Comparison of ENCODE assay signal across 10 mouse cellular contexts in the genomic region with DNA sequence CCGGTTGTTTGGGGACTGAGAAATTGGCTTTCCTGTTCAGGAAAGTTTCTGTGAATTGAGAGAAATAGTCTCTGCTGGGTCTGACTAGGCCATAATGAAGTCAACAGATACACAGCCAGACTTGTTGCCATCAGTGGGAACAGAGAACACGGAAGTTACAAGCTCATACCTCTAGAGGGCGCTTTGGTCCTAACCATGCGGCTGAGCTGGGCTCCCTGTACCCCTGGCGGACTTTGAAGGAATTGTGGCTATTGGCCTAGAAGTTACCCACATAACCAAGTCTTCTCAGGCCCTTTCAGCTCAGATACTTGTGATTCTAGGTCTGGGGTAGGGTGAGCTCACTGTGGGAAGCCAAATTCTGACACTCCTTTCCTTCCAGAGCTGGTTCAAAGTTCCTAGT. TPM values are rescaled to one million over a fixed set of nuclear protein-coding genes. Genes with fewer than 3 reads are reported as not detected.
DNase-seq lines count a peak whose midpoint lies in the region; ATAC-seq lines count a peak whose summit lies in the region.
"Had no signal": no experiment of that assay in that cellular context is flagged by ENCODE, and none has a peak within 500 bp of the region (broad histone marks: within the 10 kb centered on the region; RNA-seq: fewer than 3 reads in every experiment).

No protein-coding gene starts in this region.

- H3K9ac ChIP-seq in hindbrain, embryonic 14.5 days: no peak overlapping the region
- no peak overlapping the region for H3K9ac ChIP-seq in hindbrain, embryonic 16.5 days (ENCODE audit: low read depth, low read length)
- H3K9ac ChIP-seq: embryonic facial prominence, embryonic 13.5 days had no signal

- H3K9me3 ChIP-seq in hindbrain, embryonic 14.5 days (ENCODE audit: control insufficient read depth, low read length): no peaks in the 10 kb centered on the region
- no peaks in the 10 kb centered on the region for H3K9me3 ChIP-seq in hindbrain, embryonic 16.5 days (ENCODE audit: control insufficient read depth, low read length)
- H3K9me3 ChIP-seq: embryonic facial prominence, embryonic 13.5 days had no signal

- ATAC-seq in hindbrain, embryonic 14.5 days (ENCODE audit: low FRiP score): no peak
- no peak for ATAC-seq in hindbrain, embryonic 16.5 days
- ATAC-seq in megakaryocyte-erythroid progenitor cell, adult 5-6 weeks (replicated peaks; ENCODE audit: low FRiP score, low TSS enrichment, poor library complexity, severe bottlenecking): peak; percentile 88

- intact Hi-C loops in heart, postnatal 14 days (cut with DNase I): loop anchor here (1.0 to 5.0 kb wide), 3 partner anchors 75 to 250 kb away; no protein-coding TSS in a partner anchor

- H3K27me3 ChIP-seq in hindbrain, embryonic 14.5 days (ENCODE audit: control insufficient read depth, insufficient read depth, low read length): no peaks in the 10 kb centered on the region
- no peaks in the 10 kb centered on the region for H3K27me3 ChIP-seq in hindbrain, embryonic 16.5 days (replicated peaks; ENCODE audit: control insufficient read depth, insufficient read depth, low read length)
- H3K27me3 ChIP-seq: embryonic facial prominence, embryonic 13.5 days had no signal

- H3K36me3 ChIP-seq in hindbrain, embryonic 14.5 days (replicated peaks; ENCODE audit: control insufficient read depth, insufficient read depth): no peaks in the 10 kb centered on the region
- no peaks in the 10 kb centered on the region for H3K36me3 ChIP-seq in hindbrain, embryonic 16.5 days (ENCODE audit: control insufficient read depth, insufficient read depth, low read length)
- H3K36me3 ChIP-seq: embryonic facial prominence, embryonic 13.5 days had no signal

- 6% methylated on average over 5 of the region's 5 CpGs for WGBS in hindbrain, embryonic 14.5 days
- WGBS in hindbrain, embryonic 16.5 days: 5% methylated on average over 5 of the region's 5 CpGs

- no peaks in the 10 kb centered on the region for H3K4me1 ChIP-seq in hindbrain, embryonic 14.5 days (replicated peaks; ENCODE audit: control insufficient read depth, insufficient read depth, low read length)
- no peaks in the 10 kb centered on the region for H3K4me1 ChIP-seq in hindbrain, embryonic 16.5 days (ENCODE audit: control insufficient read depth, insufficient read depth, low read depth, low read length)
- H3K4me1 ChIP-seq: embryonic facial prominence, embryonic 13.5 days had no signal

- H3K4me3 ChIP-seq in hindbrain, embryonic 14.5 days (replicated peaks; ENCODE audit: low read length): no peak overlapping the region
- H3K4me3 ChIP-seq in hindbrain, embryonic 16.5 days (ENCODE audit: low read length): no peak overlapping the region
- H3K4me3 ChIP-seq: embryonic facial prominence, embryonic 13.5 days had no signal

- H3K27ac ChIP-seq in hindbrain, embryonic 14.5 days: no peak overlapping the region
- no peak overlapping the region for H3K27ac ChIP-seq in hindbrain, embryonic 16.5 days (ENCODE audit: low read depth, low read length)
- H3K27ac ChIP-seq: embryonic facial prominence, embryonic 13.5 days had no signal

- peak; percentile 76 for DNase-seq in hindbrain, embryonic 14.5 days (ENCODE audit: low spot score)
- peak; percentile 84 for DNase-seq in adrenal gland, postnatal 10 days
- DNase-seq in embryo, embryonic 11.5 days (ENCODE audit: low read depth, low spot score): peak; percentile 68
- peak; percentile 73 to 86 for DNase-seq in heart, postnatal 14 days
- peak; percentile 68 to 75 for DNase-seq in left cerebral cortex, adult 18-20 months (ENCODE audit: low spot score in 2 of 2)
- DNase-seq in spleen, postnatal 14 days (ENCODE audit: low spot score in 2 of 2): peak; percentile 44 to 73

- H3K4me2 ChIP-seq in hindbrain, embryonic 14.5 days (replicated peaks): no peak overlapping the region
- no peak overlapping the region for H3K4me2 ChIP-seq in hindbrain, embryonic 16.5 days (ENCODE audit: low read length)
- H3K4me2 ChIP-seq: embryonic facial prominence, embryonic 13.5 days had no signal

RNA-seq across cellular contexts. Expression of a gene that starts 6.9 kb away (rescaled TPM):
- not detected in 2 replicates for polyA plus RNA-seq in hindbrain, embryonic 14.5 days (2014; fragmentation: Nextera tagmentation; extraction: Ambion mirVana)
- not detected in 2 replicates for polyA plus RNA-seq in hindbrain, embryonic 16.5 days (2015; fragmentation: Nextera tagmentation; extraction: Ambion mirVana)
- total RNA-seq in adrenal gland, postnatal 10 days (2021): 10 to 100 TPM in 1 of 2 experiments, 1 to 10 TPM in 1; 7.5 to 10.3 TPM
- total RNA-seq in heart, postnatal 14 days (2021): 1 to 10 TPM; 3.0 to 5.2 TPM
- under 1 TPM; 0.37 to 0.79 TPM for total RNA-seq in left cerebral cortex, adult 18-20 months (2021)
- total RNA-seq in megakaryocyte-erythroid progenitor cell, adult 5-6 weeks (2014; fragmentation: Nextera tagmentation): not detected in 2 replicates
- total RNA-seq in megakaryocyte-erythroid progenitor cell, adult 5-6 weeks (2017): not detected in 2 replicates

RNA-seq across cellular contexts. Expression of a gene that starts 21.8 kb away (rescaled TPM):
- polyA plus RNA-seq in hindbrain, embryonic 14.5 days (2014; fragmentation: Nextera tagmentation; extraction: Ambion mirVana): 1.1 and 1.7 TPM in 2 replicates
- 1.0 and 1.3 TPM in 2 replicates for polyA plus RNA-seq in hindbrain, embryonic 16.5 days (2015; fragmentation: Nextera tagmentation; extraction: Ambion mirVana)
- 10 to 100 TPM; 14.8 to 15.6 TPM for total RNA-seq in adrenal gland, postnatal 10 days (2021)
- total RNA-seq in heart, postnatal 14 days (2021): 1 to 10 TPM; 1.6 to 1.8 TPM
- total RNA-seq in left cerebral cortex, adult 18-20 months (2021): under 1 TPM in 1 of 2 experiments, not detected in 1; 0.72 TPM
- 126 TPM in 1 of 2 replicates, not detected in the other for total RNA-seq in megakaryocyte-erythroid progenitor cell, adult 5-6 weeks (2014; fragmentation: Nextera tagmentation)
- total RNA-seq in megakaryocyte-erythroid progenitor cell, adult 5-6 weeks (2017): 5.8 and 33.5 TPM in 2 replicates

RNA-seq across cellular contexts. Expression of a gene that starts 45.9 kb away (rescaled TPM):
- 0.86 and 1.0 TPM in 2 replicates for polyA plus RNA-seq in hindbrain, embryonic 14.5 days (2014; fragmentation: Nextera tagmentation; extraction: Ambion mirVana)
- polyA plus RNA-seq in hindbrain, embryonic 16.5 days (2015; fragmentation: Nextera tagmentation; extraction: Ambion mirVana): 1.1 and 1.2 TPM in 2 replicates
- 1 to 10 TPM; 2.2 to 5.4 TPM for total RNA-seq in adrenal gland, postnatal 10 days (2021)
- total RNA-seq in heart, postnatal 14 days (2021): 10 to 100 TPM; 68.5 to 71.5 TPM
- 1 to 10 TPM in 1 of 2 experiments, under 1 TPM in 1; 0.88 to 1.2 TPM for total RNA-seq in left cerebral cortex, adult 18-20 months (2021)
- 1.2 TPM in 1 of 2 replicates, not detected in the other for total RNA-seq in megakaryocyte-erythroid progenitor cell, adult 5-6 weeks (2014; fragmentation: Nextera tagmentation)
- 0.72 TPM in 1 of 2 replicates, not detected in the other for total RNA-seq in megakaryocyte-erythroid progenitor cell, adult 5-6 weeks (2017)

RNA-seq across cellular contexts. Expression of a gene that starts 51.3 kb away (rescaled TPM):
- 0.14 and 0.40 TPM in 2 replicates for polyA plus RNA-seq in hindbrain, embryonic 14.5 days (2014; fragmentation: Nextera tagmentation; extraction: Ambion mirVana)
- polyA plus RNA-seq in hindbrain, embryonic 16.5 days (2015; fragmentation: Nextera tagmentation; extraction: Ambion mirVana): 0.20 and 0.28 TPM in 2 replicates
- total RNA-seq in adrenal gland, postnatal 10 days (2021): not detected
- total RNA-seq in heart, postnatal 14 days (2021): under 1 TPM in 1 of 2 experiments, not detected in 1; 0.10 TPM
- under 1 TPM; 0.26 to 0.52 TPM for total RNA-seq in left cerebral cortex, adult 18-20 months (2021)
- not detected in 2 replicates for total RNA-seq in megakaryocyte-erythroid progenitor cell, adult 5-6 weeks (2014; fragmentation: Nextera tagmentation)
- total RNA-seq in megakaryocyte-erythroid progenitor cell, adult 5-6 weeks (2017): not detected in 2 replicates
- polyA plus RNA-seq: stomach, embryonic 16.5 days had no signal

Comparison
In these comparisons a context has a peak if more than half of its experiments do, and no peak if none do; other contexts are left out.
1. RNA of a gene that starts 45.9 kb away (total RNA-seq): 68.5 to 71.5 TPM in heart, postnatal 14 days; 2.2 to 5.4 TPM in adrenal gland, postnatal 10 days, 0.88 to 1.2 TPM in left cerebral cortex, adult 18-20 months and 0.72 to 1.2 TPM in megakaryocyte-erythroid progenitor cell, adult 5-6 weeks; every median in the first group is over 10 times any median in the second.
2. Peak in every context shown above with its lines, with median percentiles within 50 percentile points of each other: DNase-seq.